8 mouse cellular contexts compared by ENCODE assay signal in genomic region chr15:102245891-102246741, GRCm38 (mm10). TPM values are rescaled to one million over a fixed set of nuclear protein-coding genes. Genes with fewer than 3 reads are reported as not detected.
DNase-seq lines count a peak whose midpoint lies in the region; ATAC-seq and TF ChIP-seq lines count a peak whose summit lies in the region.

No protein-coding gene starts in this region.

- peaks cover 9% of the 10 kb centered on the region for H3K4me1 ChIP-seq in ES-Bruce4 (ENCODE audit: control insufficient read depth, insufficient read depth, low read length)
- H3K4me1 ChIP-seq in brown adipose tissue, adult 24 weeks (ENCODE audit: control insufficient read depth, insufficient read depth, insufficient read length, low read length) = peaks cover 13% of the 10 kb centered on the region
- H3K4me1 ChIP-seq in forebrain, embryonic 14.5 days (ENCODE audit: control insufficient read depth, insufficient read depth, low read length) = peaks cover 15% of the 10 kb centered on the region
- peaks cover 18% of the 10 kb centered on the region; the same call in 1 of the 2 replicates for H3K4me1 ChIP-seq in neural tube, embryonic 14.5 days (ENCODE audit: control insufficient read depth, insufficient read depth, low read length)

- peak; percentile 90 for DNase-seq in forebrain, embryonic 14.5 days (ENCODE audit: low spot score)
- DNase-seq in heart, postnatal 14 days = peak; percentile 77 to 78
- DNase-seq in layer of hippocampus, adult 18-20 months (ENCODE audit: low spot score in 2 of 2) = peak; percentile 70 to 86
- peak; percentile 83 to 87 for DNase-seq in lung, adult 18-20 months
- peak; percentile 63 for DNase-seq in thymus, postnatal 0 days (ENCODE audit: low spot score)

- TF ChIP-seq POLR2A in ES-Bruce4 (IDR thresholded peaks at IDR 0.05; ENCODE audit: insufficient read depth, low read length) = no peak

- no peaks in the 10 kb centered on the region for H3K9me3 ChIP-seq in ES-Bruce4 (replicated peaks; ENCODE audit: control insufficient read depth, insufficient read depth, low read length, poor library complexity, severe bottlenecking)
- no peaks in the 10 kb centered on the region for H3K9me3 ChIP-seq in forebrain, embryonic 14.5 days (replicated peaks; ENCODE audit: control insufficient read depth, low read length)
- H3K9me3 ChIP-seq in neural tube, embryonic 14.5 days (ENCODE audit: control insufficient read depth, low read length) = no peaks in the 10 kb centered on the region

- peak overlapping the region; percentile 83 for H3K4me3 ChIP-seq in ES-Bruce4 (ENCODE audit: low read depth, low read length)
- peak overlapping the region; percentile 95 for H3K4me3 ChIP-seq in brown adipose tissue, adult 24 weeks (ENCODE audit: insufficient read depth, low read depth, low read length)
- peak overlapping the region; percentile 52 for H3K4me3 ChIP-seq in forebrain, embryonic 14.5 days (ENCODE audit: low read depth, low read length)
- H3K4me3 ChIP-seq in neural tube, embryonic 14.5 days (ENCODE audit: low read depth, low read length) = peak overlapping the region; percentile 50

- peak overlapping the region; percentile 67 for H3K9ac ChIP-seq in ES-Bruce4 (ENCODE audit: low read depth, poor library complexity, severe bottlenecking)
- peak overlapping the region; percentile 64 for H3K9ac ChIP-seq in forebrain, embryonic 14.5 days (ENCODE audit: low read length)
- H3K9ac ChIP-seq in neural tube, embryonic 14.5 days (replicated peaks; ENCODE audit: low read depth, low read length) = peak overlapping the region; percentile 52

- WGBS in forebrain, embryonic 14.5 days = under 1% methylated on average over 37 of the region's 44 CpGs
- 1% methylated on average over 39 of the region's 44 CpGs for WGBS in neural tube, embryonic 14.5 days

- ATAC-seq in forebrain, embryonic 14.5 days = peak; percentile 89
- peak; percentile 85 for ATAC-seq in neural tube, embryonic 14.5 days (ENCODE audit: low read depth)

- H3K36me3 ChIP-seq in ES-Bruce4 (ENCODE audit: control insufficient read depth, insufficient read depth, low read length, poor library complexity, severe bottlenecking) = no peaks in the 10 kb centered on the region
- no peaks in the 10 kb centered on the region for H3K36me3 ChIP-seq in forebrain, embryonic 14.5 days (ENCODE audit: control insufficient read depth, insufficient read depth, low read length)
- no peaks in the 10 kb centered on the region for H3K36me3 ChIP-seq in neural tube, embryonic 14.5 days (ENCODE audit: control insufficient read depth, insufficient read depth, low read length)

- TF ChIP-seq EP300 in ES-Bruce4 (IDR thresholded peaks at IDR 0.05; ENCODE audit: insufficient read depth, low read depth, low read length) = peak; percentile 81

- TF ChIP-seq CTCF in ES-Bruce4 (IDR thresholded peaks at IDR 0.05; ENCODE audit: low read depth, low read length) = no peak

- peak overlapping the region; percentile 96 for H3K4me2 ChIP-seq in forebrain, embryonic 14.5 days (ENCODE audit: low read length)
- H3K4me2 ChIP-seq in neural tube, embryonic 14.5 days (ENCODE audit: low read depth, low read length) = peak overlapping the region; percentile 98

- no peaks in the 10 kb centered on the region for H3K27me3 ChIP-seq in ES-Bruce4 (ENCODE audit: control insufficient read depth, insufficient read depth, low read length, poor library complexity, severe bottlenecking)
- peaks cover 42% of the 10 kb centered on the region for H3K27me3 ChIP-seq in forebrain, embryonic 14.5 days (replicated peaks; ENCODE audit: control insufficient read depth, insufficient read depth, low read length)
- peaks cover 12% of the 10 kb centered on the region for H3K27me3 ChIP-seq in neural tube, embryonic 14.5 days (ENCODE audit: control insufficient read depth, insufficient read depth, low read length)

- intact Hi-C loops in heart, postnatal 14 days (cut with DNase I) = no loop called here

- H3K27ac ChIP-seq in ES-Bruce4 (ENCODE audit: insufficient read depth, low read length) = peak overlapping the region; percentile 87
- peak overlapping the region; percentile 92 for H3K27ac ChIP-seq in brown adipose tissue, adult 24 weeks (replicated peaks; ENCODE audit: low read depth, low read length)
- peak overlapping the region; percentile 83 for H3K27ac ChIP-seq in forebrain, embryonic 14.5 days (ENCODE audit: low read depth, low read length)
- peak overlapping the region; percentile 73 for H3K27ac ChIP-seq in neural tube, embryonic 14.5 days (ENCODE audit: low read depth, low read length)

RNA-seq across cellular contexts. Expression of gene Rarg, which starts 11.2 kb away (rescaled TPM):
- 38.6 and 42.7 TPM in 2 replicates for polyA plus RNA-seq in ES-Bruce4 (2011; ENCODE audit: insufficient read depth, insufficient read length, low read depth, missing spikeins)
- 10.3 and 12.1 TPM in 2 replicates for polyA plus RNA-seq in brown adipose tissue, adult 24 weeks (2012; ENCODE audit: insufficient read depth, insufficient read length, missing spikeins)
- 4.0 and 5.3 TPM in 2 replicates for polyA plus RNA-seq in forebrain, embryonic 14.5 days (2014; fragmentation: Nextera tagmentation; extraction: Ambion mirVana)
- 10 to 100 TPM; 18.9 to 21.1 TPM for total RNA-seq in heart, postnatal 14 days (2021)
- total RNA-seq in layer of hippocampus, adult 18-20 months (2021) = 10 to 100 TPM; 11.3 to 13.7 TPM
- 4.3 and 6.9 TPM in 2 replicates for polyA plus RNA-seq in neural tube, embryonic 14.5 days (2014; fragmentation: Nextera tagmentation; extraction: Ambion mirVana)
- 6.0 and 7.4 TPM in 2 replicates for polyA plus RNA-seq in thymus, postnatal 0 days (2015; fragmentation: Nextera tagmentation; extraction: Ambion mirVana)

RNA-seq across cellular contexts. Expression of gene Itgb7, which starts 14.4 kb away (rescaled TPM):
- 3.1 and 9.7 TPM in 2 replicates for polyA plus RNA-seq in ES-Bruce4 (2011; ENCODE audit: insufficient read depth, insufficient read length, low read depth, missing spikeins)
- polyA plus RNA-seq in brown adipose tissue, adult 24 weeks (2012; ENCODE audit: insufficient read depth, insufficient read length, missing spikeins) = 2.0 and 4.6 TPM in 2 replicates
- 0.38 and 0.49 TPM in 2 replicates for polyA plus RNA-seq in forebrain, embryonic 14.5 days (2014; fragmentation: Nextera tagmentation; extraction: Ambion mirVana)
- 1 to 10 TPM; 1.5 to 1.8 TPM for total RNA-seq in heart, postnatal 14 days (2021)
- 1 to 10 TPM in 1 of 2 experiments, under 1 TPM in 1; 0.76 to 1.9 TPM for total RNA-seq in layer of hippocampus, adult 18-20 months (2021)
- 0.55 and 1.6 TPM in 2 replicates for polyA plus RNA-seq in neural tube, embryonic 14.5 days (2014; fragmentation: Nextera tagmentation; extraction: Ambion mirVana)
- 65.6 and 68.7 TPM in 2 replicates for polyA plus RNA-seq in thymus, postnatal 0 days (2015; fragmentation: Nextera tagmentation; extraction: Ambion mirVana)

RNA-seq across cellular contexts. Expression of gene Gm9918, which starts 24.2 kb away (rescaled TPM):
- polyA plus RNA-seq in ES-Bruce4 (2011; ENCODE audit: insufficient read depth, insufficient read length, low read depth, missing spikeins) = 0.81 and 1.1 TPM in 2 replicates
- not detected in 2 replicates for polyA plus RNA-seq in brown adipose tissue, adult 24 weeks (2012; ENCODE audit: insufficient read depth, insufficient read length, missing spikeins)
- not detected in 2 replicates for polyA plus RNA-seq in forebrain, embryonic 14.5 days (2014; fragmentation: Nextera tagmentation; extraction: Ambion mirVana)
- total RNA-seq in heart, postnatal 14 days (2021) = not detected
- not detected for total RNA-seq in layer of hippocampus, adult 18-20 months (2021)
- polyA plus RNA-seq in neural tube, embryonic 14.5 days (2014; fragmentation: Nextera tagmentation; extraction: Ambion mirVana) = not detected in 2 replicates
- 0.17 and 0.26 TPM in 2 replicates for polyA plus RNA-seq in thymus, postnatal 0 days (2015; fragmentation: Nextera tagmentation; extraction: Ambion mirVana)

RNA-seq across cellular contexts. Expression of gene Mfsd5, which starts 33.1 kb away (rescaled TPM):
- polyA plus RNA-seq in ES-Bruce4 (2011; ENCODE audit: insufficient read depth, insufficient read length, low read depth, missing spikeins) = 23.2 and 28.0 TPM in 2 replicates
- polyA plus RNA-seq in brown adipose tissue, adult 24 weeks (2012; ENCODE audit: insufficient read depth, insufficient read length, missing spikeins) = 17.0 and 20.0 TPM in 2 replicates
- 43.8 and 48.8 TPM in 2 replicates for polyA plus RNA-seq in forebrain, embryonic 14.5 days (2014; fragmentation: Nextera tagmentation; extraction: Ambion mirVana)
- total RNA-seq in heart, postnatal 14 days (2021) = 10 to 100 TPM; 16.7 to 19.0 TPM
- total RNA-seq in layer of hippocampus, adult 18-20 months (2021) = 10 to 100 TPM; 34.6 to 38.9 TPM
- 54.0 and 55.1 TPM in 2 replicates for polyA plus RNA-seq in neural tube, embryonic 14.5 days (2014; fragmentation: Nextera tagmentation; extraction: Ambion mirVana)
- 53.5 and 55.1 TPM in 2 replicates for polyA plus RNA-seq in thymus, postnatal 0 days (2015; fragmentation: Nextera tagmentation; extraction: Ambion mirVana)

RNA-seq across cellular contexts. Expression of gene Csad, which starts 41.6 kb away (rescaled TPM):
- polyA plus RNA-seq in ES-Bruce4 (2011; ENCODE audit: insufficient read depth, insufficient read length, low read depth, missing spikeins) = 17.8 and 19.3 TPM in 2 replicates
- 137 and 181 TPM in 2 replicates for polyA plus RNA-seq in brown adipose tissue, adult 24 weeks (2012; ENCODE audit: insufficient read depth, insufficient read length, missing spikeins)
- 23.3 and 25.6 TPM in 2 replicates for polyA plus RNA-seq in forebrain, embryonic 14.5 days (2014; fragmentation: Nextera tagmentation; extraction: Ambion mirVana)
- total RNA-seq in heart, postnatal 14 days (2021) = 10 to 100 TPM; 21.3 to 23.7 TPM
- 10 to 100 TPM; 33.3 to 37.4 TPM for total RNA-seq in layer of hippocampus, adult 18-20 months (2021)
- polyA plus RNA-seq in neural tube, embryonic 14.5 days (2014; fragmentation: Nextera tagmentation; extraction: Ambion mirVana) = 28.7 and 36.5 TPM in 2 replicates
- 32.2 and 33.7 TPM in 2 replicates for polyA plus RNA-seq in thymus, postnatal 0 days (2015; fragmentation: Nextera tagmentation; extraction: Ambion mirVana)

Comparison
In these comparisons a context has a peak if more than half of its experiments do, and no peak if none do; other contexts are left out.
1. Peak in every context shown above with its lines: DNase-seq, ATAC-seq, H3K4me3 ChIP-seq and H3K27ac ChIP-seq.